Mouse (Mus musculus) NIH3T3 (cell line): ENCODE results near the gene Hspb3.

Source experiments
- DNase-seq: peaks from one replicate; pipeline ENCODE4 v3.0.0-alpha.2; 2012; ENCODE audit warnings: low read depth

The Hspb3 gene

DNA sequence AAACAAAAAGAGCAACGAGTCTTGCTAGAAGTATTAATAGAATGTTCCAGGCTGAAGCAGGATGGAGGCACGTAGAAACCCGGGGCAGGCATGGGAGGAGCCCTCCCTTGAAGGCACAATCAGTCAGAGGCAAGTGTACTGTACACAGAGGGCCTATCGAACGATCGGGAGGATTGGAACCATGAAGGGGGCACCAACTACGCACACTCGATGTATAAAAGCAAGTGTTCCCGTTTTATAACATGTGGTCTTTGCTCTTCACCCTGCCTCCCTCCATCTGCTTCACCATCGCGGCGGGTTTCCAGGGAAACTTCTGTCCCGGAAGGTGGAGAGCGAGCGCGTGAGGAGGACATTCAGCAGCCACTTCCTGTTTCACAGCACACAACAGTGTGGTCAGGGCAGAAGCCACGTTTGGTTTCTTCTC, 27.7 kb downstream of the Hspb3 start:
- no peak for DNase-seq

DNA sequence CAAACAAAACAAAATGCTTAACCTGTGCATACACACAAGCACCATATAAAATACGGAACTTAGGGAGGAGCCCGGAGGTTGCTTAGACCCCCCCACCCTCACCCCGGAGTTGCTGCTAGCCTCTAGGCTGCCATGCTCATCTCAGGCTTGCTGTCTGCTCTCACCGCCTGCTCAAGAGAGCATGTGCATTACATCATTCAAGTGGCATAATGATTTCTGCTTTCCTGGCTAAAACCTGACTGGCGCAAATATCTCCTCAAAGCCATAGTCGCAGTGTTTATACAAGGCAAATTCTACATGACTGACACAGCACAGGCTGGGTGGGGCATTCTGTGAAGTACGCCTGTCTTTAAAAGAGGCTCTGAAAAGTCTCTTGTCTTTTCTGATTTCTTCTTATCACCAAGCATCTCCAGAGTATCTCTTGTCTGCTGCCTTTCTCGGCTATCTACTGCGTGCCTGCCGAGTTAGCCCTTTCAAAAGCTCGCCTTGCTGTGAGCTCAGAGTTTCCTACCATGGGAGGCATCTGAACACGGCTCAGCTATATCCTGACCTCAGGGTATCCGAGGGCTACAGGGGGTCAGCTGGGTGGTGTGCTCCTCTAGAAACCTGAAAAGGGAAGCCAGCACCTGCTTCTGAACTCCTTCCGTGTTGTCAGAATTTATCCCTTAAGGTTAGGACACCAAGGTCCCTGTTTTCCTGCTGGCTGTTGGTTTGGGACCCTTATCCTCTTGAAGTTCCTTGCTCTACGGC, 28.6 kb downstream of the Hspb3 start:
- DNase-seq: no peak

DNA sequence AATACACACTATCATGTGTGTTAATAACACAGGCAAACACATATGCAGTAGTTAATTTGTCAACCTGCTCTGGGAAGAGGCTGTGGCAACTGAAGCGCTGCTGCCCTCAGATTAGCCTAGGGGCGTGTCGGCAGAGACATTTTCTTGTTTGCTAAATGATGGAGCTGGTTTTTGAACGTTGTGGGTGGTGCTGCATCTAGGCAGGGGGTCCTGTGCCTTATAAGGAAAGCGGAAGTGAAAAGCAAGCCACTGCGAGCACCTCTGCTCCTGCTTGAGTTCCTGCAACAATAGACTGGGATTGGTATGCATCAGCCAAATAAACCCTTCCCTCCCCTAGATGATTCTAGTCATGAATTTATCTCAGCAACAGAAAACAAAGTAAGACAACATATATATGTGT, 31.0 kb downstream of the Hspb3 start:
- no peak for DNase-seq

DNA sequence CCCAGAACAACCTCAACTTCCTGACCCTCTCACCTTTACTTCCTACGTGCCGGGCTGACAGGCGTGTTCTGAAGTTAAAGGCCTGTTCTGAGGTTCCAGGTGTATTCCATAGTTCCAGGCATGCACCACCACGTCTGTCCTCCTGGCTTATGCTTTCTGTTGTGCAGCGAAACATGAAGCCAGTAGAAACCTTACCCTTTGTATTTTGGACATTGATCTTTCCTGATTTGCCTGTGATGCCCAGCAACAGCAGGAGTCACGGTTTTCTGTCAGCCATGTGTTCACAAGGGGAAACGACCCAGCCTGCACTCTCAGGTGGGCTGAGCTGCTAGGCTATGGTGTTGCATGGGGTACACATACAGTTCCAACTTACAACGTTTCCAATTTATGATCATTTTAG, 35.9 kb downstream of the Hspb3 start:
- no peak for DNase-seq

DNA sequence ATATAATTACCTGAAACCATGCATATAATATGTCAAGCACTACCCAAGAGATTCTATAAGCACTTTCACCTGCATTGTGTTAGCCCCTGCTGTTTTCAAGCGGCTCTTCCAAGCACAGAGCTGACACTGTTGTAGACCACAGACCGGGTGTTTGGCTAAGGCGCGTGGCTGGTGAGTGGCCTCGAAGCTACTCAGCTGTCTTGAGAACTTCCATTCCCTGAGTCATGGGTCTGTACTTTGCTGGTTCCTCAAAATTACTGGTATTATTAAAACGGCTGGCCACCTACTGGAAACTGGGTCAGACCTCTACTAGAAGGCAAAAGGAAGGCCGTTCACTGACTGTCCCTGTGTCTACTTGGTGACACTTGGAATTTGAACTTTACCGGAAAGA, 40.6 kb downstream of the Hspb3 start:
- DNase-seq: no peak

DNA sequence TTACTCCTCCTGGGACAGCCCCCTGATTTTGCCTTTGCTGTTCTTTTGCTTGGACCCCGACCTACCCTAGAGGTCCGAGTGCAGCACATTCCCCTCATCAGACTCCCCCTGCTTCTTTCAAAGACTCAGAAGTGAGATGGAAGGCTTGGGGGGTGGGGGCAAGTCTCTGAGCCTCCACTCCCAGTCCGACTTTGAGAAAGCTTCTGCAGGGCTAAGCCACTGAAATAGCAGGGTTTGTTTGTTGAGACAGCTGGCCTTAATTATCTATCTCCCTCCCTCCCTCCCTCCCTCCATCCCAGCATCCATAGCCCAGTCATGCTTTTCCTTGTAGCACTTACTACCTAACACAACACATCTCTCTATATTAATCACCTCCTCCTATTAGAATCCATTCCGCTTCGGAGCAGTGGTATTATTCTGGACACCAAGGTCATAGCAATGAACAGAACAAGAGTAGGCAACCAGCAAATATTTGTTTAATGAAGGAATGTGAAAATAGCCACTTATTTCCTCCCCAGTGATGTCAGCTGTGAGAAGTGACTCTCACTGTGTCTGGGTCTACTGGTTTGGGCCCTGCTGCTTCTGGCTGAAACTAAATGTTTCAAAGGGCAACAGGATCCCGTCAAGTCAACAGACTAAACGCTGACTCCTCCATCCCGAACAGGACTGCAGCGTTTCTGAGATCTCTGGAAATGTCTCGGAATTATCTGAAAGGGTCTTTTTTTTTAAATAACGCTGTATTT, 41.2 kb downstream of the Hspb3 start:
- DNase-seq: no peak

DNA sequence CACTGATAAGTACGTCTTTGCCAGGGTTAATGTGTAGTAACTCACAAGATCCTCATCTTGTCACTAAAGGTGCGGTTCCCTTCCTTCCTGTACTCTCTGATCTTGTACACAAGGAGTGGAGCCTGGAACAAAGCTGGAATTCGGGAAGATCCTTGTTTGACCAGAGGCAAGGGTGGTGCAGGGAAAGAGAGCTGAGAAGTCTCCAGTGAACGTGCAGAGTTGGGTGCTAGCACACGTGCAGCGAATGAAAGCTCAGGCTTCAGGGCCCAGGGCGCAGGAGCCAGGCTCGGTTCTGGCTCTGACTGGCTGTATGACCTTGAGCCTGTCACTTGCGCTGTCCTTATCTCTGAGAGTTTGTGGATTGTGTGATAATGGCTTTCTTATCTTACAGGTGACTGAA, 44.5 kb downstream of the Hspb3 start:
- DNase-seq: no peak

DNA sequence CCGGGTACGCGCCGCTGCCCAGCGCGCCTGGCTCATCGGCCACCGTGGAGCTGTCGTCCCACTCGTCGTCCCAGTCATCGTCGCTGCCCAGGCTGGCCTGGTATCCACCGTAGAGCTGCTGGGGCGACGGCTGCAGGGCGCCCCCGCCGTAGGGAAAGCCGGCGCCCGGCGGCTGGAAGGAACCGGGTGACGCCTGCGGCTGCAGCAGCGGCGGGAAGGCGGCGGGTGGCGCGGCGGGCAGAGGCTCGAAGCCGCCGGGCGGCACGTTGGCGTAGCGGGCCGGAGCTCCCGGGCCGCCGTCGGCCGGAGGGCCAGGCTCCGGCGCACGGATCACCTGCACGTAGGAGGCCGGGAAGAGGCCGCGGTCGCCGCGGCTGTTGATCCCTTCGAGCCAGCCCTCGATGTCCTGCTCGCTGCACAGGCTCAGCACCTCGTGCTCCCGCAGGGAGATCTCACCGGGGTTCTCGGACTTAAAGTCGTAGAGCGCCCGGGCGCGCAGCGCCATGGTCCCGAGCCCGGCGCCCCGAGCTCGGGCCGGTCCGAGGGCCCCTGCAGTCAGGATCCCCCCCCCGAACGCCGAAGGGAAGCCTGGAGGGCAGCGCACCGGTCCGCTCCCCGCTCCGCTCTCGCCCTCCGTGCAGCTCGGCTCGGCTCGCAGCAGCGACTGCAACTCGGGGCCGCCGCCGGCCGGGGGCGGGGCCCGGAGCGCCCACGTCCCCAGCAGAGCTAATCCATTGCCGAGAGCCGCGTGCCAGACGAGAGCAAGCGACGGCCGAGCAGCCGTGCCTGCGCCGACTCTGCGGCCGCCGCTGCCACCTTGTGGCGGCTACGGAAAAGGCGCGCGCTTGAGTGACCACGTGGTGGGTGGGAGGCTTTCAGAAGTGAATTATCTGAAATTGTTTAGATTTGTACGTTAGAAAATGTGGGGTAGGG, 45.3 kb downstream of the Hspb3 start, which contains the start of gene Snx18:
TSS of gene Snx18 (minus strand) at position 674 of the 933 bp plus-strand sequence.
- DNase-seq: peak; percentile 95

DNA sequence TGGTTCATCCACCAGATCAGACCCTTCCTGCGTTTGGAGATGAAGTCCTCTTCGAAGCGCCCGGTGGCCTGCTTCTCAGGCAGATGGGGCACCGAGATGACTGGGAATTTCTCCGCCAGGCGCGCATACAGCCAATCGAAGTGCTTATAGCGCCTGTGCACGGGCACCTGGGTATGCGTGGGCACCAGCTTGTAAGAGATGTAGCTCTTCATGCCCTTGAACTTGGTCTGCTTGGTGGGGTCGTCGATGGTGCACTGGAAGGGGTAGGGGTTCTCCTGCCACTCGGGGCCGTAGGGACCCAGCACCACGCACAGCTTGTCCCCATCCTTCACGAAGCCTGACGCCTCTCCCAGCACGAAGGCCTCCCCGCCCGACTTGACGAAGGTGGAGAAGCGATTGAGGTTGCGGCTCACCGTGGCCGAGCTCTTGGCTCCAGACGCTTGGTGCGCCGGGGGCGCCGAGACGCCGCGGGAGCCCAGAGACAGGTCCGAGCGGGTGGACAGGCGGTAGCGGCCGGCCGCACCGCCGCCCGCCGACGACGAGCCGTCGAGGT, 46.1 kb downstream of the Hspb3 start:
- DNase-seq: peak; percentile 43

DNA sequence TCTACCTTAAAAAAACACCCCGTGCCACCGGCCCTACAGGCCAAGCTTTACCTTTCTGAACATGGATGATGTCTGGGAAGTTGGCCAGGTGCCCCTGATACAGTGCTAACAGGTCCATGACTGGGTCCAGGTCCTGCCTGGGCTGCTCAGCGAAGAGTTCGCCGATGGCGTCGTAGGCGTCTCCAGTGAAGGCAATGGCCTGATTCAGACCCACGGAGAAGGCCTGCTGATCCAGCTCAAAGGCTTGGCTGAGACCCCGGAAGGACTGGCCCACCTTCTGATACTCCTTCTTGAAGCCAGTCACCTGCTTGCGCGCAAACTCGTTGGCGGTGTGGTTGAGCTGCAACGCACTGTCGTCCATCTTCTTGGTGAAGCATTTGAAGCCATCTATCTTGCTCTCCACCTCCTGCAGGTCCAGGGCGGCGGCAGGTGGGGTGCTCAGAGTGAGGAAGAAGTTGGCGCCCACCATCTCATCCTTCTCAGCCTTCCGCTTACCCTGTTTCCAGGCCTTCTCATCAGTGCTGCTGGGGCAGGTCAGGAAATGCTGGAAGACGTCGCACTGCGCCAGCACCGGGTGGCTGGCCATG, 46.6 kb downstream of the Hspb3 start:
- DNase-seq: peak; percentile 14

DNA sequence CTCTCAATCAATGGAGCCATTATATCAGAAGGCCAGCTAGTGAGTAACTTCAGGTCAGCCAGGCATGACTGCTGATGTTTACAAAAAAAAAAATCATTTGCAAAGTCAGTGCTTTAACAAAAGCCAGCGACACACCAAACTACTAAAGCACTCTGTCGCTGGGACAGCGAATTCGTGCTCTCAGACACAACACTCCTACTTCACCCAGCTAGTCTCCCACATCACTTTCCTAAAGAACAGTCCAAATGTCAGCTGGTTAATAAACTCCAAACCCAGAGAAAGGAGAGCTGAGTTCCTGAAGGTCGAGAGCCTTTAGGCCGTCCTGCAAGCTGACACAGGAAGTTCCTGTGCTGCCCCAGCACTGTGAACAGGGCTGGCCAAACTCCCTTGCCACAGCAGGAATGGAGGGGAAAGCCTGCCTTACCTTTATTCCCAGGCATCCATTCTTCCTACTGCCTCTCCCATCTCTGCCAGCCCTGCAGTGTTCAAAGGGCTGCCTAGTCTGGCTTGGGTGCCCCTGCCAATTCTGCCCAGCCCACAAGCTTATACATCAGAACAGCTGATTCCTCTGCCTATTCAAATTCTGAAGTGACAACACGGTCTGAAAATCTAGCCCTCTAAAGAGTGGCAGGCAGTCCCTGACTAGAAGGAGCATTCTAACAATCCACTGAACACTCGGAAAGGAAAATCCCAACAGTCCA, 47.4 kb downstream of the Hspb3 start:
- peak; percentile 22 for DNase-seq

DNA sequence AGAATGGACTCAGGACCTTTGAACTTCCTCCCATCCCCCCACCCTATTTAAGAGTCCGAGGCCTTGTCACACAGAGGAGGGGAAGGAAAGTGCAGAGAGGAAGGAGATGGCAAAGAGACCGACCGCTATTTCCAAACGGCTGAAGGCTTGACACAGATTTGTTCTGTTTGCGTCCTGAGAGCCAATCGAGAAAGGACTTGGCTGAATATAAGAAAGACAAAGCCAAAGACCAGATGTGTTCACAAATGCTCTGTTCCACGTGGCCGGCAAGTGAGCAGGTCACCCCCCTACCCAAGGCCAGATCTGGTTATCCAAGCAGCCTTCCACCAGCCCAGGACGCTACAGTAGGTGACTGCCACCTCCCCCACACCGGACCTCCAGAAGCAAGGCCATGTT, 47.9 kb downstream of the Hspb3 start:
- DNase-seq: peak; percentile 29

DNA sequence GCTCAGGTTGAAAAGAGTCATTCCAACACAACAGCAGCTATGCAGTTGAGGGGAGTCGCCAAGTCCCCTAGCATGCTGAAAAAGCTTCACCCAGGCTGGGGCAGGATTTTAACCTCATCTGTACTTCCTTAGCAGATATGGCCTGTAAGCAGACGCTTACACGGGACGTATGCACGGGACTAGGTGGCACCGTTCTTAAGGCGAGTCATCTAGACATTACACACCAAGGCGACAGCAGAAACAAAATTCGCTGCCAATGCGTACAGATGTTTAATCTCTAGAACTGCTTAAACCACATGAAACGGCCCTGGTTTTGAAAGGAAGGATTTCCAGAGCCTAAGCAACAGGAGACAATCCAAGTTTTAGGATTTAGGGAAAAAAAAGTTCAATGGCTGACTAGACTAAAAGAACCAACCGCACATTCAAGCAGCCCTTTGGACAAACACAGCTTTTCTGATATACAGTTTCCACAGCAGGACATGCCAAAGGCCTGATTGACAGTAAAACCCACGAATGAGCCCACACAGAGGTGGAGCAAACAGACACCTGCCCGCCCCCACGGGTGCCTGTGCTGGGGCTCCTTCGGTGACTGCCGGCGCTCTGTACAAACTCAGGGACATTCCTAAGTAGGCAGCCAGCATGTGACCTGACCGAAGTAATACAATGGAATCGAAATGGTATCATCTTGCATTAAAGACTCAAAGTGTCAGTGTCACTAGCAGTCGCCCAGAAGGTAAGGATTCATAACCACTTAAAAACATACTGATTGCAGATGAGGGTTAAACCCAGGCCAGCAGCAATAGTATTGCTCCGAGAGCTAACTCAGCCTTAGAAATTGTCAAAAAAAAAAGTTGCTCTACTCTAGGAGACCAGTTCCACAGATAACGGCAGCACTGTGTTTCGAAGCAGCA, 48.6 kb downstream of the Hspb3 start:
- peak; percentile 93 for DNase-seq

DNA sequence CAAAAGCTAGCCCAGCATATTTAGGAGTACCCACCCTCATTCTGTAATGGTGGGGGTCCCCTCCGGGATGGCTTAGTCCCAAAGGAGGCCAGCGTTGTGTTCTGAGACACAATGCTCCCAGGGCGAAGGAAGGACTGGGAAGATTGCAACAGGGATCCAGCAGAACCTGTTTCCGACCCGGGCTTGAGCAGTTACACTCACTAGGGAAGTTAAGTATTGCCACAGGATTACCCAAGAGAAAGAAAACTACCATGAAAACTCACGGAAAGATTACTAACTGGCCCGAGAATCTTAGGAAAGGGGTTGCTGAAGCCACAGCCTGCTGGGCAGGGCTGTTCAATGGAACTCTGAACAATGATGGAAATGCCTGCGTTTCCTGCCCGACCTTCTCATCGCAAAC, 49.6 kb downstream of the Hspb3 start:
- peak; percentile 33 for DNase-seq

DNA sequence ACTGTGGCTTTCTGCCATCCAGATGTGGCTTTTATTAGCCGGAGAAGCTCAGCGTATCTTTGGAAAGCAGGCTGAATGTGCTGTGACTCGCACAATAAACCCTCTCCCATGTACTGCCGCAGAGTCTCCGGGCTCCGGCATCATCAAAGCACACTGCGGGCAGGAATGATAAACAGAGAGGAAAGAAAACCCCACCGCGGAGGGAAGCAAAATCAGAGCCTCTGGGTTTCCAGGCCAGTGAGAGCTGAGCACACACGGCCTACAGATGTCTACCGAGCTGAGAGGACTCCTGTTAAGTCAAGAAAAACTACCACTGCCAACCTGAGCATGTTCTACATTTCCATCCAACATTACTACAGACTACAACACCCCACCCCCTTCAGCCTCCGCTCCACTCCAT, 50.1 kb downstream of the Hspb3 start:
- peak; percentile 57 for DNase-seq
